Mouse (Mus musculus): ENCODE measurements around the gene Ifitm3. TPM values are rescaled to one million over a fixed set of nuclear protein-coding genes. Genes with fewer than 3 reads are reported as not detected.
A peak's percentile ranks its signal among the peaks of the same experiment; 100 is the strongest.
"Not testable (repeated sequence)": the region's sequence is repeated elsewhere in the genome, so short reads cannot be mapped to it uniquely, and the experiment has no call there.

Ifitm3 gene
- total RNA-seq, 2 experiments from 2014 or later, result 9.9 to 13.5 TPM

DNA sequence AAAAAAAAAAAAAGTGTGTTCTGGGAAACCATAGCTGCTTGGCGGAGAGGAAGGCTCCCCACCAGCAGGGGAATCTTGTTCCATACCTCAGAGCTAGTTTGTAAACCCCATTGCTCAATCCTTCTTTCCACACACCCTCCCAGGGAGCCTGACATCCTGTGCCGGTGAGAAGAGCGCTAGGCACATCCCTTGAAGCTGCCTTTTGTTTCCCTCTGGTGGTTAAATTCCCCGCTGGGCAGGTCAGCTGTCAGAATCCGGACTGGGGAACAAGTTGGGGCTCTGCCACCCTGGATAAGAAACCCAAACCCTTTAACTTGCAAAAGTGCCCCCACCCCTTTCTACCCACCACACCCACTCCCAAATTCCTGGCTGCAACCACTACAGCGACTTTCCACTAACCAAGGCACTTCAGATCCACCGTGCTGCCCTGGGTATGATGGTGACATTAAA, 2.2 kb downstream of the Ifitm3 start:
- intact Hi-C loops (cut with DNase I), result loop anchor here (2.0 to 5.0 kb wide), 3 partner anchors 51 to 91 kb away; partner anchors contain the start of genes Gm45717, Ifitm2 and Pgghg
- no peak for DNase-seq (ENCODE audit: low spot score in 2 of 2)

DNA sequence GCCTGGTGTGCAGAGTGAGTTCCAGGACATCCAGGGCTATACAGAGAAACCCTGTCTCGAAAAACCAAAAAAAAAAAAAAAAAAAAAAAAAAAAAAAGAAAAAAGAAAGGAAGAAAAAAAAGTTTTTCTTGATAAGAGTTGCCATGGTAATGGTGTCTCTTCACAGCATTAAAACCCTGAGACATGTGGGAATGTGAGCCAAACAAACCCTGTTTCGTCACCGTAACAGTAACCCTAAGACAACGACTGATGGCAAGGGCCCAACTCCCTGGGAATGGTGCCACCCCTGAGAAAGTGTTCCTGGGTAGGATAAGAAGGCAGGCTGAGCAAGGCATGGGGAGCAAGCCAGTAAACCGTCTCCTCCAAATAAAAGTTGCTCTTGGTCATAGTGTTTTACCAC, 3.7 kb downstream of the Ifitm3 start:
- intact Hi-C loops (cut with DNase I), result loop anchor here (5.0 kb wide), 2 partner anchors 50 to 90 kb away; partner anchors contain the start of genes Gm45717 and Ifitm2
- peak in 1 of 2 experiments; percentile 31 for DNase-seq (ENCODE audit: low spot score in 2 of 2)

DNA sequence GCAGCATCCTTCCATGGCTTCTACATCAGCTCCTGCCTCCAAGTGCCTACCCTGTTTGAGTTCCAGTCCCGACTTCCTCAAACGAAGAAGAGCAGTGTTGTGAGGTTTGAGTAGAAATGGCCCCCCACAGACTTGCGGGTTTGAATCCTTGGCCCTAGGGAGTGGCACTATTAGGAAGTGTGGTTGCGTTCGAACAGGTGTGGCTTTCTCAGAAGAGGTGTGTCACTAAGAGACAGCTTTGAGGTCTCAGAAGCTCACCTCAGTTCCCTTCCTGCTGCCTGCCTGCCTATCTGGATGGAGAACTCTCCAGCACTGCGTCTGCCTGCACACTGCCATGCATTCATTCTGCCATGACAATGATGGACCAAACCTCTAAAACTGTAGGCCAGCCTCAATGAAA, 4.1 kb downstream of the Ifitm3 start:
- DNase-seq (ENCODE audit: low spot score in 2 of 2), result no peak
- intact Hi-C loops (cut with DNase I), result loop anchor here (5.0 kb wide), 2 partner anchors 49 to 89 kb away; partner anchors contain the start of genes Gm45717 and Ifitm2

DNA sequence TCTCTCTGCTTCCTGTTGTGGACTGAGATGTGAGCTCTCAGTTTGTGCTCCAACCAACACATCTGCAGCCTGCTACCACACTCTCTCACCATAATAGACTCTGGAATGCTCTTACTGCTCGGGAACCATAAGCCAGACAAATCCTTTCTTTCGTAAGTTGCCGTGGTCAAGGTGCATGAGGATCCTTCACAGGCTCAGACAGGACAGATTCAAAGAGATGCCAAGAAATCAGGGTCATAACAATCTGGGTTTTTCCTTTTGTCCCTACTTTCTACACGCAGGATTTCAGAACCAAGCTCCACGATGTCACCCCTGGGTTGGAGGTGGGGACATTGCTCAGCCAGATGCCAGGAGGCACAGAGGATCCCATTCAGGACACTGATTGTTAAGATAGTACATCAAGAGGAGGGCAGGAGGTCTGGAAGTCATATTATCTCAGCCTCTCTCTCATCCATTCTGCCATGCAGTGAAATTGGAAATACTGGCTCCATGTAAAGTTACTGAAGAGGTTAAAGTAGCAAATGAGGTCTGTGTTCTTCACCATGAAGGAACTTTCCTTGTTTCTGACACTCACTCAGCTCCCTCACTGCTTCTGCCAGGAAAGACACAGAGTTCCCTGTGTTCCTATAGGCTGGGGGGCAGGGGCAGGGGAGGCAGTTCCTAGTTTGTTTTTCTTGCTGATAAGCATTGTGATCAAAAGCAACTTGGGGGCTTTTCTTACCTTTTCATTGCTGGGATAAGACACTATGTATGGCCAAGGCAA, 7.1 kb downstream of the Ifitm3 start:
- intact Hi-C loops (cut with DNase I), result no loop called here
- DNase-seq (ENCODE audit: low spot score in 2 of 2), result no peak

DNA sequence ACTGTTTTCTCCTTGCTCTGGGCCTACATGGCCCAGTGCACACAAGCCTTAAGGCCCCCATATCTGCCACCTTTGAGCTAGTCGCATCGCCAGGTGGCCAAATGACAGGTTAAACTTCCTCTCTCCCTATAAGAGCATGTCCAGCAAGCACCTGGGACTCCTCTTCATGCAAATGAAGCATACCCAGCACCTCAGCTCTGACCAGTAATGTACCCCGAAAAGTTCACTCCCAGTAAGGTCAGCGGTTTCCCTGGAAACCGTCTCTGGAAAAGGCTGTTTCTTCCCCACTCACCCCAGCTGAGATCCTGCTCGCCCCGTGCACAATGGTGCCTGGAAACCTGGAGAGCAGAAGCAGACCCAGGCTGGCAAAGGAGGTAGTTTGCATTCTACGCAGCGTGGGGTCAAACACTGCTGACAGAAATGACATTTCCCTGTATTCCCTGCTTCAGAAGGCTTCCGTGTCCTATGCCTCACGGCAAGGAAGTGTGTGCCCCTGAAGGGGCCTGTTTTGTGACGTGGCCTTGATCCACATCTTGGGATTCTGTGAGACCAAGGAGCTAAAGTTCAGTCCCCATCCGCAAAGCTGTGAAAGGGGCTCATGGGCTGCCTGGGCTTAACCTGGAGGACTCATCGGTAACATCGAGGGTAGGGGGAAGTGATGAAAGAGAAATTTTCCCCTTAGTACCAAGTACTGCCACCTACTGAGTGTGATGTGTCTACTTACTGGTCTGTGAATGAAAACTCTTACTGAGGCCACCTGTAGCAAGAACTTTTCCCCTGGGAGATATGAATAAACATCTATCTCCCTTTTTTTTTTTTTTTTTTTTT, 9.5 kb downstream of the Ifitm3 start:
- DNase-seq (ENCODE audit: low spot score in 2 of 2), result no peak
- intact Hi-C loops (cut with DNase I), result no loop called here

DNA sequence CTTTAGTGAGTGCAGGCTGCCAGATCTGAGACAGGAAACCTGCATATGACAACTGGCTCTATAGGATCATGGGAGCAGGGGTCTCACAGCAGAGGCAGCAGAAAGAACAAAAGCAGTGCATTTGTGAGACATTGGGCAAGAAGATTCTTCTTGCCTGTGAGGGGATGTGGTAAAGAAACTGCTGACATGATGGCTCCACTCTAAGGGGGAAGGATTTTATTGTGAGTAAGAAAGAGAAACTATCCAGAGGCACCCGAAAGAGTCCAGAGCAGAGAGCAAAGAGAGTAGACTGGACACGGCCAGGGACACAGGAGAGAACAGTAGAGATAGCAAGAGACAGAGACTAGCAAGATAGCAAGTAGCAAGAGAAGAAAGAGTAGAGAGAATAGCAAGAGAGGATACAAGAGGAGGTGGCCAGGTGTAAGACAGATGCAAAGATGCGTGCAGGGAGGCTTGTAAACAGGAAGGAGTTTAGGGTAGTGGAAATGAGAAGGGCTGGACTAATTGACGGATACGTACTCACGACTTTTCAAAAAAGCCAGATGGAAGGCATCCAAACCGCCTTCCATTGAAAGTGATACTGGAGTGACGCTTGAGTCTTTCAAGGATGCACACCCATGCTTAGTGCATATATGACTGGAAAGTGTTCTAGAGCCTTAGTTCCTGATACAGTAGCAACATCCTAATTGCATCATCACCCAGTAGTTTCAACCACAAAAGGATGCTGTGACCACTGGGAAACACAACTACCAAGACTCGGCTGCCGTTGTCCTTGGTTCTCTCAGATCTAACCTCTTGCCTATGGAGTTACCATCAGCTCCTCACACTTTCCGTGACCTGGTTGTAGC, 11.5 kb downstream of the Ifitm3 start:
- intact Hi-C loops (cut with DNase I), result no loop called here
- DNase-seq (ENCODE audit: low spot score in 2 of 2), result no peak

DNA sequence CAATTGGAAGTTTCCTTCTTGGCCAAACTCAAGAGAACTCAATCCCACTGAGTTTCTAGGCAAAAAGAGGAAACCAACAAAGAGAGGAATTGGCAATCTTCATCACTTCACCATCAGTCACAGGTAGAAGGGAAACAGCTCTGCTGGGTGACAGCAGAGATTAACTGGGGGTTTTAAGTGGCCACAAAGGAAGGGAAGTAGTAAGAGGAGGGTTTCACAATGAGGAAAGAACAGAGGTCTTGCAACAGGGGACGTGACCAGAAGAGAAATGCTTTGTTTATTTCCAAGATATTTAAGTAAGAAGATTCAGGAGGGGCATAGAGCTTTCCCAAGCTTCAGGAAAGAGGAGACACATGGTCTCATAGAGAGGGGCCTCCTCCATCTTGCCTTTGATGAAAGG, 12.8 kb downstream of the Ifitm3 start:
- no peak for DNase-seq (ENCODE audit: low spot score in 2 of 2)
- intact Hi-C loops (cut with DNase I), result no loop called here

DNA sequence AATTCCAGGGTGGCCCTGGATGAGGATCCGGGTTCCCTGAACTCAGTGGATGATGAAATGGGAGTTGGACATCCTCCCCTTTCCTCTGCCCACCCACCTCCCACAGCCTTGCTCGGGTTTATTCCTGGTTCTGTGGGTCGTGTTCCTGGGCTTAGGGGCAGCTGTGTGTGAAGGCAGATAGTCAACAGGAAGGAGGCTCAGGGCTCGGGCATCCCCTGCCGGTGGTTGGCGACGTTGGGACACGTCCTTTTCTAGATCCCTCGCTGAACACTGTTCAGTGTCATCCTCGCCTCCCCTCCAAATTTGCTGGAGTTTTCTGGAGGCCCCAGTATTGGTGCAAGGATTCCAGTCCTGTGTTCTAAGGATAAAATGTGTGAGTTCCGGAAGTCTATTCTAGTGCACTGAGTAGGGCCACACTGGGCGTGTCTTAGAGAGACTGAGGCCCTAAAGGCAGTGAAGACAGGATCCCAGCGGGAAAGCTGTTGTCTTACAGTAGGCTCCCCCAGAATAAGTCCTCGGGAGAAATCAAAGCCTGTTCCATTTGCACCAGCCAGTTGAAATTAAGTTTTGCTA, 19.4 kb downstream of the Ifitm3 start:
- intact Hi-C loops (cut with DNase I), result no loop called here

DNA sequence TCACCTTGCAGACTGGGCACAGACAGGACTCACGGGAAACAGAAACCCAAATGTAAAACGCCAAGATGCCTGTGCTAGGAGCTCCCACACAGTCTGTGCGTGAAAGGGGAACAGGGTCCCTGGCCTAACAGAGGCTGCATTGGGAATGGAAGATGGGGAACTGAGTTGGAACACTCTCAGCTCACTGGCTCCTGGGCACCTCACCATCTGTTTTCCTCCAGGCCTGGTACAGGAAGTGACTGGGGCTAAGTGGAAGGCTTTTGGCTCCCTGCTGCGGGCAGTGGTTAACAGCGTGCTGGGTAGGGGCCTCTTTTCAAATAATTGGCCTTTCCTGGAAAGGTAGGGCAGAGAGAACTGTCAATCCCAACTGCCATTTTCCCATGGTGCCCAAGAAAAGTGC, 19.9 kb downstream of the Ifitm3 start:
- intact Hi-C loops (cut with DNase I), result no loop called here
- DNase-seq (ENCODE audit: low spot score in 2 of 2), result no peak

More for the DNA sequence above, 19.4 kb downstream of the Ifitm3 start:
- no peak for DNase-seq (ENCODE audit: low spot score in 2 of 2)

DNA sequence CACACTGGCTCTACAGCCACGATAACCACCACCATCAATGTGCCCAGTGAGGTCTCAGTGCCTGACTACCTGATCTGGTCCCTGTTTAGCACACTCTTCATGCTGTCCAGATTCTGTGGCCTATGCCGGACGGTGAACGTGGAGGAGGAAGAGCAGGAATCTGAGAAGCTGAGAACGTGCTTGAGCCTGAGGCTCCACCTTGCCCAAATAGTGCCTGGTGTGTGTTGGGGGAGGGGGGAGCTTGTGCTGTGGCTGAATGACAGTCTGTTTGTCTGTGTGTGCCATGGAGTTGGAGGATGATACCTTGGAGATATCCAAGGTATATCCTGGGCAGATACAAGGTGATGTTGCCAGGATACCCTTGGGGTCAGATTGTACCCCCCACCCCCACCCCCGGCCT, 20.4 kb downstream of the Ifitm3 start:
- intact Hi-C loops (cut with DNase I), result no loop called here
- DNase-seq (ENCODE audit: low spot score in 2 of 2), result no peak

DNA sequence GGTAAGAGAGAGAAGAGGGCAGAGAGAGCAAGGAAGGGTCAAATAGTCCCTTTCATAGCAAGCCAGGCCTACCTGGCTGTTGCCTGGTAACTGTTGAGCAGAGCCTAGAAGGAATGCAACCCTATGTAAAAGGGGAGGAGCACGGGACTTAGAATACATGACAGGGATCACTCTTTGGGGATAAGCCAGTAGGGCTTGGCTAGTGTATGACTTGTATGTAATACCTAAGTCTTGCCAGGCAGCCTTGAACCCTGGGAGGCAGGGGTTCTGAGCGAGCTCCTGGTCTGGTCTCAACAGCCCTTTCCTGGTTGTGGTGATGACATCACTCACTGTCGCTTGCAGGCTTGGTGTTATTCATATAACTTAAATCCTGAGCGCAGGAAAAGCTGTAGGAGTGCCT, 21.5 kb downstream of the Ifitm3 start:
- DNase-seq (ENCODE audit: low spot score in 2 of 2), result no peak
- intact Hi-C loops (cut with DNase I), result no loop called here

DNA sequence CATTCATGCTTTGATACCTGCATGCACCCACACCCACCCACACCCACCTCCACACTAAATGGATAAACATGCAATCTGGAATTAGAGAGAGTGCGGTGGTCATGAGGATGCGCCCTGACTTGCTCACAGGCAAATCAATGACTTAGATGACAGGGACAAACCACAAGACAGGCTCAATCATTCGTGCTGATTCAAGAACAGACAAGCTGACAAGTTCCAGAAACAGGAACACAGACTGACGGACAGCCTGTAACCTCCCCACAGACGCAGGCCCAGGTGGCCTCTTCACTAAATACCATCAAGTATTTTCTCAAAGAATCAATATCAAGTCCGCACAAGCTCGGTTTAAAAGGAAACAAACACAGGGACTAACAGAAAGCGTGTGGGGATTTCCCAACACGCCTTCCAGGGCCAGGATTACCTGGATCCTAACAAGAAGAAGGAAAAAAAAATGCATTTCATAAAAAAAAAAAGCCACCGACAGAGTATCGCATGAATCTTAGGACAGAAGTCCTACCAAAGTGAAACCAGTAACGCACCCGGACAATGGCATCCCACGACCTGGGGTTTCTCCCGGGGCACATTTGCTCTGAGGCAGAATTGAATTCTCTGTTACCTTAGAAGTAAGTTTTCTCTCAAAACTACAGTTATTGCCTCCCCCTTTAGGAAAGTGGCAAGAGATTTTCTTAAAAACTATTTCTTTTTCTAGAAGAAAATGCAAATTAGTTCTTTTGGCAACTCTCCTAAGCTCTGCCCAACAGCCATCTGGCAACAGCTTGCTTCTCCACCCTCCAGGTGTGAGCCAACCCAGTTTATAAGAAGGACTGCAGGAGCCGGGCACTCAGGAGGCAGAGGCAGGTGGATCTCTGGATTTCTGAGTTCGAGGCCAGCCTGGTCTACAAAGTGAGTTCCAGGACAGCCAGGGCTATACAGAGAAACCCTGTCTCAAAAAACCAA, 23.1 kb downstream of the Ifitm3 start:
- intact Hi-C loops (cut with DNase I), result no loop called here
- peak in 1 of 2 experiments; percentile 87 for DNase-seq (ENCODE audit: low spot score in 2 of 2)

DNA sequence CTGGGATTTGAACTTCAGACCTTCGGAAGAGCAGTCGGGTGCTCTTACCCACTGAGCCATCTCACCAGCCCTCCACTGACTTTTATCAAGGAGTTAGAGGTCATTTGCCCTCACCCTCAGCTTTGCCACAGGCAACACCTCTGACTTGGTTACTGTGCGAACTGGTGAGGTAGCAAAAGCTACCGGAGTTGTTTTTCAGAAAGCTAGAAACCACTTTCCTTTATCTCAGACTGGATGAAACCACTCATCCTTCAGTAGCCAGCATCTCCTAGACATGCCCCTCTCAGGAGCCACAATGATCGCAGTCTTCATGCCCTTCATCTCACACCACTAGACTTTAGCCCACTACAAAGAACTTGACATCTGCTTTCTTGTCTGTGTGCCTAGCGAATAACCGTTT, 27.6 kb downstream of the Ifitm3 start:
- DNase-seq (ENCODE audit: low spot score in 2 of 2), result no peak
- intact Hi-C loops (cut with DNase I), result no loop called here

DNA sequence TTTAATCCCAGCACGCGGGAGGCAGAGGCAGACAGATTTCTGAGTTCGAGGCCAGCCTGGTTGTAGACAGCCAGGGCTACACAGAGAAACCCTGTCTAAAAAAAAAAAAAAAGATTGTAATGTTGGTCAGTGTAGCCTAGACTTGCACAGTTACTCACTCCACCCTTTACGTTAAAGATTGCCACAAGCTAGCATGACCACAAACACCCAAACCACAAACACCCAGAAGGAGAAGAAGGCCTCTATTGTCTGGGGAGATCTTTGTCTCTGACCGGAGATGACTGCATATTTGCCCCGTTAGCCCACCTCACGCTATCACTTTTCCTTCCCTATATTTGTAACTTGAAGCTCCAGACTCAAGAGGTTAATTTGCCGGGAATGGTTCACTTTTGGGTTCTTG, 28.9 kb downstream of the Ifitm3 start:
- intact Hi-C loops (cut with DNase I), result no loop called here

DNA sequence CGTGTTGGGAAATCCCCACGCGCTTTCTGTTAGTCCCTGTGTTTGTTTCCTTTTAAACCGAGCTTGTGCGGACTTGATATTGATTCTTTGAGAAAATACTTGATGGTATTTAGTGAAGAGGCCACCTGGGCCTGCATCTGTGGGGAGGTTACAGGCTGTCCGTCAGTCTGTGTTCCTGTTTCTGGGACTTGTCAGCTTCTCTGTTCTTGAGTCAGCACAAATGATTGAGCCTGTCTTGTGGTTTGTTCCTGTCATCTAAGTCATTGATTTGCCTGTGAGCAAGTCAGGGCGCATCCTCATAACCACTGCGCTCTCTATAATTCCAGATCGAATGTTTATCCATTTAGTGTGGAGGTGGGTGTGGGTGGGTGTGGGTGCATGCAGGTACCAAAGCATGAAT, 33.9 kb downstream of the Ifitm3 start:
- intact Hi-C loops (cut with DNase I); DNase-seq (ENCODE audit: low spot score in 2 of 2): not testable (repeated sequence)

More for the DNA sequence above, 28.9 kb downstream of the Ifitm3 start:
- DNase-seq (ENCODE audit: low spot score in 2 of 2), result no peak

DNA sequence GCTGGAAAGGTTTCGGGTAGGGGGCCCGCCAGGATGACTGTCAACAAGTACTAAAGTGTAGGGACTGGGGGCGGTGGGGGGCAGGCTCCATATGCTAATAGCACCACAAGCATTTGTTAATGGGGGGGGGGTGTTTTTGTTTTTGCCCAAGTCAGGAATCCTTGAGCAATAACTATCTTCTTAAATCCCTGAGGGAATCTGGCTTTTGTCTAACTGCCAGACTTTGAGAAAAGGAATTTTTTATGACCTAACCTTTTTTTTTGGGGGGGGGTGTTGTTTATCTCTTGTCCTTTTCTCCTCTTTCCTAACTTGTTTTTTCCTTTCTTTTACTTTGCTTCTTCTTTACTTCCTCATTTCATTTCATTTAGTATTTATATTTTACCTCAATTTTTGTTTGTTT, 35.1 kb downstream of the Ifitm3 start:
- DNase-seq (ENCODE audit: low spot score in 2 of 2), result no peak
- intact Hi-C loops (cut with DNase I), result no loop called here

DNA sequence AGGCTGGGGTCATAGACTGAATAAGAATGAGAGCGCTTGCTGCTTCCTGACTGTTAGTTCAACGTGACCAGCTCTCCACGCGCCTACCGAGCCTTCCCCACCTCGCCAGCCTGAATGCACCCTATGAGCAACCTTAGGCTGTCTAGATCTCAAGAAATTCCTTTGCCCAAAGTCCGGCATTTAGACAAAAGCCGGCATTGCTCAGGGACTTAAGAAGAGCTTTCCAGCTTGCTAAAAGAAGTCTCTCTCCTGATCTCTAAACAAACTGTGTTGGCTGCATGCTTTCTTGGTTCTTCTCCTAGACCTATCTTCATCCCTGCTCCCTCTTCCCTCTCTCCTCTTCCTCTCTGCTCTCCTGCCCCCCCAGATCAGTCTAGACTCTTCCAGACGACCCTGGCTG, 35.6 kb downstream of the Ifitm3 start:
- intact Hi-C loops (cut with DNase I), result no loop called here
- no peak for DNase-seq (ENCODE audit: low spot score in 2 of 2)

DNA sequence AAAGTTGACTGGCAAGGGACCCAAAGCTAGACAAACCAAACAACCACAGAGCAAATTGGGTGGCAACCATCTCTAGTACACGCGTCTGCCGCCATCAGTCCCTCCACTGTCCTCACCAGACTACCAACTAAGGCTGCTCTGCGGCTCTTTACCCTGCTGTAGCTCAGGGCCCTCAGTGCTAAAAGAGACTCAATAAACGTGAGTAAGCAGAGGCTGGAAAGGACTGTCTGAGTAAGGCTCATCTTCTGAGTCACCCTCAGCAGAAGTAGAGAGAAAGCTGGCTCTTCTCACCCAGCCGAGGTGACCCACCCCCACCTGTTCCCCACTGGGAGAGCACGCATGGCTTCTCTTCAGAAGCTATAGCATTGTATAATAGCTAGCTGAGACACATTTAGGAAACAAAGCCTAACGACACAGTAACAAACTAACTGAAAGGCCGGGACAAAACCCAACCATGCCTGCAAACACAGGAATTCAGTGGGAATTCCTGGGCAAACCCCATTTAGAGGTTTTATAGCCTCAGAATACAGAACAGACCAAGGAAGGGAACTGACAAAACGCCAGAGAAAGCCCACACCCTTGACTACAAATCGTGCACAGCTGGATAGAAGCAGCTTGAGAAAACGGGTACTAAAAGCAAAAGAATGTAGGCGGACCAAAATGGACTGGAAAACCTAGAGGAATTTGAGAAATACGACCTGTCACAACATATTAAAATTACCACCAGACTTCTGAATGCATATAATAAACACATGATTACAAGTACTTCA, 37.0 kb downstream of the Ifitm3 start:
- DNase-seq (ENCODE audit: low spot score in 2 of 2), result peak in 1 of 2 experiments; percentile 67
- intact Hi-C loops (cut with DNase I), result no loop called here

Measured in left cerebral cortex, postnatal 25 days (tissue).